Mouse (Mus musculus): ENCODE measurements at regions not wholly inside any gene's neighbourhood (a gene's known extent, or its start where the extent isn't known, plus 50 kb on each side); places are given as distances from the start of the nearest gene placed in this dataset.

GRCm38 (mm10) chr15:61599734-61600133 lies 676.9 kb upstream of the A1bg start:
- no peak for DNase-seq (ENCODE audit: low spot score in 2 of 2)

GRCm38 (mm10) chr15:61596318-61596717 lies 673.5 kb upstream of the A1bg start:
- no peak for DNase-seq (ENCODE audit: low spot score in 2 of 2)

- no peak for DNase-seq (ENCODE audit: low spot score in 2 of 2)
These were observed 666.1 kb upstream of the A1bg start for GRCm38 (mm10) chr15:61588956-61589355.

- no peak for DNase-seq (ENCODE audit: low spot score in 2 of 2)
These were observed 659.5 kb upstream of the A1bg start for GRCm38 (mm10) chr15:61582335-61582734.

GRCm38 (mm10) chr15:61563347-61563746 lies 640.5 kb upstream of the A1bg start:
- no peak for DNase-seq (ENCODE audit: low spot score in 2 of 2)

- DNase-seq (ENCODE audit: low spot score in 2 of 2) = no peak
These were observed 639.4 kb upstream of the A1bg start for GRCm38 (mm10) chr15:61562252-61562651.

- no peak for DNase-seq (ENCODE audit: low spot score in 2 of 2)
These were observed 631.1 kb upstream of the A1bg start for GRCm38 (mm10) chr15:61553908-61554307.

- no peak for DNase-seq (ENCODE audit: low spot score in 2 of 2)
These were observed 630.4 kb upstream of the A1bg start for GRCm38 (mm10) chr15:61553081-61553680.

- DNase-seq (ENCODE audit: low spot score in 2 of 2) = no peak
These were observed 628.4 kb upstream of the A1bg start for GRCm38 (mm10) chr15:61551206-61551605.

GRCm38 (mm10) chr15:61548400-61548799 lies 625.6 kb upstream of the A1bg start:
- DNase-seq (ENCODE audit: low spot score in 2 of 2) = no peak

GRCm38 (mm10) chr15:61546608-61547007 lies 623.8 kb upstream of the A1bg start:
- DNase-seq (ENCODE audit: low spot score in 2 of 2) = peak; percentile 41 to 56

GRCm38 (mm10) chr15:61544074-61544473 lies 621.3 kb upstream of the A1bg start:
- DNase-seq (ENCODE audit: low spot score in 2 of 2) = no peak

- no peak for DNase-seq (ENCODE audit: low spot score in 2 of 2)
These were observed 618.8 kb upstream of the A1bg start for GRCm38 (mm10) chr15:61541643-61542042.

GRCm38 (mm10) chr15:61540753-61541421 lies 618.1 kb upstream of the A1bg start:
- peak; percentile 67 to 68 for DNase-seq (ENCODE audit: low spot score in 2 of 2)

- peak; percentile 47 to 58 for DNase-seq (ENCODE audit: low spot score in 2 of 2)
These were observed 616.1 kb upstream of the A1bg start for GRCm38 (mm10) chr15:61538930-61539329.

GRCm38 (mm10) chr15:61538169-61538755 lies 615.5 kb upstream of the A1bg start:
- no peak for DNase-seq (ENCODE audit: low spot score in 2 of 2)

- DNase-seq (ENCODE audit: low spot score in 2 of 2) = no peak
These were observed 613.5 kb upstream of the A1bg start for GRCm38 (mm10) chr15:61536332-61536716.

- no peak for DNase-seq (ENCODE audit: low spot score in 2 of 2)
These were observed 613.0 kb upstream of the A1bg start for GRCm38 (mm10) chr15:61535644-61536331.

- no peak for DNase-seq (ENCODE audit: low spot score in 2 of 2)
These were observed 612.4 kb upstream of the A1bg start for GRCm38 (mm10) chr15:61535180-61535579.

GRCm38 (mm10) chr15:61532808-61533207 lies 610.0 kb upstream of the A1bg start:
- DNase-seq (ENCODE audit: low spot score in 2 of 2) = no peak

- DNase-seq (ENCODE audit: low spot score in 2 of 2) = no peak
These were observed 609.2 kb upstream of the A1bg start for GRCm38 (mm10) chr15:61532040-61532439.

- no peak for DNase-seq (ENCODE audit: low spot score in 2 of 2)
These were observed 600.2 kb upstream of the A1bg start for GRCm38 (mm10) chr15:61523036-61523435.

- DNase-seq (ENCODE audit: low spot score in 2 of 2) = no peak
These were observed 594.5 kb upstream of the A1bg start for GRCm38 (mm10) chr15:61517265-61517664.

Measured in spleen, postnatal 36 days (tissue).